Mouse (Mus musculus) left cerebral cortex, adult 8-10 months (tissue): ENCODE results near the gene Pola1. TPM values are rescaled to one million over a fixed set of nuclear protein-coding genes. Genes with fewer than 3 reads are reported as not detected.

Experiments used
- DNase-seq, 2 experiments: peaks; one replicate each; pipeline ENCODE4 v3.0.0; 2022; ENCODE audit warnings: low spot score in 2 of 2
- total RNA-seq, 4 experiments: library from RNA; stranded (reverse); gene quantifications; 2 replicates each; pipeline ENCODE4 v1.2.4; 2022

Pola1 gene
- total RNA-seq: 1 to 10 TPM; 7.5 to 8.9 (median 7.7) TPM

- peak; percentile 48 to 77 for DNase-seq
Measured at GRCm38 (mm10) chrX:93631657-93632449, at the start of gene Pola1. Gene Pola1 (minus strand): TSS chrX:93632155.

DNA sequence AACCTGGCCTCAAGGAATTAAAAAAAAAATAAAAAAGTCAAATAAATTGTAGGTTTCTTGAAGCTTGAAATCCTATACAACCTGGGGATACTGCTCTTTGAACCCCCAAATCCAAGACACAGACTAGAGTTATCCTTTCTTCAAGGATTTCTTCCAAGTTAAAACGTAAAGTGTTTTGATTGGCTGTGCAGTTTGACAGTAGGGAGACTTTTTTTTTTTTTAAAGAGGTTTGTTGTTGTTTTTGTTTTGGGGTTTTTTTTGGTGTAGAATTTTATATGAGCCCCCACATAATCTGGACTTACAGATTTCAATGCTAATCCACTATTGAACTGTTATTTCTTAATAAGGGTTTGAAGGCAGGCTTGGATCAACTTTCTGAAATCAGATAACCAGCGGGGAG is 44.3 kb upstream of the Pola1 start:
- DNase-seq: no peak

DNA sequence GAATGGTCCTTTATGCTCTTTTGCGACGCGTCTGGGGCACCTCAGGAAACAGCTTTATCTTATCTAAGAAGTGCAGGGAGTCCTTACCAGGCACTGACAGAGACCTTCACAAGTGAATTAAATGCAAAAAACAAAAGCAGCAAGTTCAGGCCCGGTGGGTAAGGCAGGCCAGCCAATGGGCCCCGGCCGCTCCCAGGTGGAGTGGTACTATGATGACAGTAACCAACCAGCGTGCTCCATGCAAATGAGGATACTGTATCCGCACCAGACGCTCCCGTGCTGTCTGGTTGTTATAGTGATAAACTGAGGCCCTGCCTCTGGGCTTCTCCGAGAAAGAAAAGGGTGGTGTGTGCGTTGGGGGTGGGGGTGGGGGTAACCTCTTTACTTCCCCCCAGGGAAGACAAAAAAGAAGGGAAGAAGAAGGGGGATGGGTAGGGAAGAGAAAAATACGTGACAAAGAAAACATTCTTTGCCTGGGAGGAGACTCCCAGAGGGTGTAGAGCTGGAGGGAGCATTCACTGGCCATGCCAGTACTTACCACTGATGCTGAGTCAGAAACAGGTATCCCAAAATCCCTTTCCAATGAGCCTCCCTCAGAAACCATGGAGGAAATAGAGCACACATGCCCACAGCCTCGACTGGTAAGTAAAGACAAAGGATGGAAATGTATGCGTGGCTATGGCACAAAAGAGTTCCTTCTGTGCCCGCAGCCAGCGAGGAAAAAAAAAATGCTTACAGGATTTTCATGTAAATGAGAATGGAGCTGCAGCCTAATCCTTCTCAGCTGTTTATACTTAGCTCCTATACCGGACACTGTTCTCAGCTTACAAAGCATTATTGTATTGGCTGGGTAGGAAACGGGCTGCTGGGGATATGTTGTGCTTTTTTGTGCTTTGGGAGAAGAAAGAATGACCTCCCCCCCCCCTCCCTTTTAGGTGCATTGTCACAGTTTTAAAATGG is 43.2 kb upstream of the Pola1 start:
- DNase-seq: peak; percentile 19 to 63

DNA sequence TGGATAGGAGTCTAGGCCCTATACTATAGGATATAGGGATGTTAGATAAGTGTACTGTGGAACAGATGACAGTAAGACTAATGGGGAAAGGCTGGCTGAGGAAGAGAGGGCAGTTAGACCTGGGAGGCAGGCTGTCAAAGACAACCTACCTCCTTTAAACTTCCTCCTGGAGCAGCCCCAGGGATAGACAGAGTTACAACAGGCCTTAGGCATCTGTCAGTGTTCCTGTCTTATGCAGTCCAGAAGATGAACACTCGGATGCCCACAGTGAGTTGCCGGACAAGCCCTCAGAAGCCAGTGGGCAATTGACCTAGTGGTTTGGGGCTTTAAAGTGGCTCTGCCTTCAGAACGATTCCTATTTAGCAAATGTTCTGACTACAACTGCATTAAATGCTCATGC is 42.5 kb upstream of the Pola1 start:
- no peak for DNase-seq

- DNase-seq: no peak
Measured at GRCm38 (mm10) chrX:93664787-93665186, 32.8 kb upstream of the Pola1 start.

DNA sequence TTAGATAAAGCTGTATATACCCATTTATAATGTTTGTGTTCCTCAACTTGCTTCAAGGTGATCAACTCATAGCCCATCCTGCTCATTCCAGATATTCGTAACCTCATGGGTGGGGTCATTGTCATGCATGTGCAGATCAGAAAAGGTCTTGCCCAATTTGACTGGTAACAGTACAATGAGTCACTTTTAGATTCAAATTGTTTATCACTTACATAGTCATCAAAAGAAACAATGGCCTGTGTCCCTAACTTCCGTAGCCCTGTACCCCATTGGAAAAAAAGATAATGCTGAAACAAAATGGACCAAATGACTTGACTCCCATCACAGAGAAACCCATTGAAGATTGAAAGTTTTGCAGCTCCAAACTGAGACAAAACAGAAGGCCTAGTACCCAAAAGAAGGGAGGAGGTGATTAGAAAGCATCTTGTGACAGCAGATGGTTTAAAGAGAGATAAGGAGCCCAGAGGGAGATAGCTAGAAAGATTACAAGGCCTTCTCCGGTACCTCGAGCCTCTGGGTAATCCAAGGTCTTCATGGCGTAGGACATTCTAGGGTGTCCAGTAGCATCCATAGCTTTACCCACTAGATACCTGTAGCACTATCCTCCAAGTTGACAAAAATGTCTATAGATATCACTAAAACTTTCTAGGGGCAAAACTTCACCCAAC is 32.1 kb upstream of the Pola1 start:
- no peak for DNase-seq

GRCm38 (mm10) chrX:93655153-93655552 is 23.2 kb upstream of the Pola1 start:
- DNase-seq: no peak

- DNase-seq: no peak
Measured at GRCm38 (mm10) chrX:93654218-93655002, 22.5 kb upstream of the Pola1 start, which contains the start of gene Pcyt1b. Gene Pcyt1b (plus strand): TSS chrX:93654863.

DNA sequence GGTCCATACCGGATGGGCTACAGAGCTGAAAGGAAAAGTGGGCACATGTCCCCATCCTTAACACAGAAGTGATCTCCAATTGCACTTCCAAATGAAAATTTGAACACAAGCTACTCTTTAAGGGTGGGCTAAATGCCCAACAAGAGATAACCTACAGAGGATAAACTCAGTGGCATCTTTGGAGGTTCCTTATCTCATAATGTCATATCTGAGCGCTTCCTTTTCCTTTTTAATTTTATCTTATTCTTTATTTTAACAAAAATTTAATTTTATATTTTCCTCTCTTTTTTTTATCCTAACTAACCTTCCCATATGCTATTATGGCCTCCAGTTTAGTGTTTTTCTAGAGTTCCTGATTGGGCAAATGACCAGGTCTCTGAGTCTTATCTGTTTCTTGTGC is 18.8 kb upstream of the Pola1 start:
- DNase-seq: no peak

DNA sequence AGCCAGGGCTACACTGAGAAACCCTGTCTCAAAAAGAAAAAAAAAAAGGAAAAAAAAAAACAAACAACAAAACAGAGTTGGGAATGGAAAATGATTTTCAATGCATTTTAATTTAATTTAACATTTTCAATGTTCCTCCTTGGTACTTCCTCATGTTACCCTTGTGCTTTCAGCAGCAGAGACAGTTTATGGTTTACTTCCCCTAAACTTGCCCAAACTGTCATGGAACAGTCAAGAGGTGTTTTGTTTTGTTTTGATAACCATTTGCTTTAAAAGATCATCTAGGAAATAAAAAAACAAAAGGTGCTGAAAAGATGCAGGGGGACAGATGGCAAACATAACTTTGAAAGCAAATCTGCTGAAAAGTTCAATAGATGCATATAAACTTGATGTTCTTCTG is 12.1 kb upstream of the Pola1 start:
- no peak for DNase-seq

DNA sequence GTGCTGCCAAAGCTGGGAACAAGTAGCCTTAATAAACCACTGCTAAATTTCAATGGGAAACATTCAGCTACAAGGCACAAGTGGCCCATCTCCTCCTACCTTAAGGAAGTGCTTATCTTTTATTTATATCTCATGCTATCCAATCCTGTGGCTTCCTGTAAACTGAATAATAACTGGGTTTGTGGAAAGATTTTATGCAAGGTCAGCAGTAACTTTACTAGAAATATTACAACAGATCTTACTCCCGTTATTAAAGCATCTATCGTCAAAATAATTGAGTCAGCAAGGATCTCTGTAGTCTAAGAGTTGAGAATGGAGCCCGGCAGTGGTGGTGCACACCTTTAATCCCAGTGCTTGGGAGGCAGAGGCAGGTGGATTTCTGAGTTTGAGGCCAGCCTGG is 11.6 kb upstream of the Pola1 start:
- DNase-seq: no peak

- DNase-seq: no peak
Measured at GRCm38 (mm10) chrX:93634861-93635375, 3.0 kb upstream of the Pola1 start.

DNA sequence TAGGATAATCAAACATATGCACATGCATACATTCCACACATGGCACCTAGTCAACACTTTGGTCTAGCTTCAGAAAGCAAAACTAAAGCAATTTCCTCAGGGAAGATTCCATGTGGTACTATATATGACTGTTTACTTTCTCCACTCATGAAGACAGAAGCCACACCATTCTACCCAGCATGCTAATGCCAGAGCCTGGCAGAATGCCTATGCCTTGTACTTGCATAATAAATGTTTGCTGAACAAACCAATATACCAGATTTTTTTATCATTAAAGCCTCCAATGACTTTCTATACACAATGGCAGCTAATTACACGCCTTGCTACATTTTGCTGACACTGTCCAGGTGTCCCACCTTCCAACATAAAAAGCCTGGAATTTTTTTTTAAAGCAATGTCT is 1.7 kb downstream of the Pola1 start:
- no peak for DNase-seq

GRCm38 (mm10) chrX:93602214-93602613 is 29.7 kb downstream of the Pola1 start:
- no peak for DNase-seq

DNA sequence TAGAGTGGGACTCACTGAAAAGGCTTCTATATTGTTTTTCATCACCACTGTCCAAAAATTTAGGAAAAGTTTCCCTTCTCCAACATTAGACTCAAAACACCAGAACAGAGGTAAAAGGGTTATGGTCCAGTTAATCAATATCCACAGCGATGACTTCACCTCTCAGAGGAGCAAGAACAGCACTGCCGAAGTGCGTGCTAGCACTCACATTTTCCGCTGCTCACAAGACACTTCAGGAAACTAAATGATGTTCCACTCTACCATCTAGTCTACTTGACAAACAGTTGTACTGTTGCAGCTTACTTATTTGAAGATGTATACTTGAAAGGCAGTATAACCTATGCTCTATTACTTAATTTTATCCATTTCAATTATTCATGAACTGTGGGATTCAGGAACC is 37.7 kb downstream of the Pola1 start:
- DNase-seq: no peak

- DNase-seq: no peak
Measured at GRCm38 (mm10) chrX:93580931-93581330, 51.0 kb downstream of the Pola1 start.

- no peak for DNase-seq
Measured at GRCm38 (mm10) chrX:93557171-93557570, 74.8 kb downstream of the Pola1 start.

- no peak for DNase-seq
Measured at GRCm38 (mm10) chrX:93539779-93540178, 92.2 kb downstream of the Pola1 start.

DNA sequence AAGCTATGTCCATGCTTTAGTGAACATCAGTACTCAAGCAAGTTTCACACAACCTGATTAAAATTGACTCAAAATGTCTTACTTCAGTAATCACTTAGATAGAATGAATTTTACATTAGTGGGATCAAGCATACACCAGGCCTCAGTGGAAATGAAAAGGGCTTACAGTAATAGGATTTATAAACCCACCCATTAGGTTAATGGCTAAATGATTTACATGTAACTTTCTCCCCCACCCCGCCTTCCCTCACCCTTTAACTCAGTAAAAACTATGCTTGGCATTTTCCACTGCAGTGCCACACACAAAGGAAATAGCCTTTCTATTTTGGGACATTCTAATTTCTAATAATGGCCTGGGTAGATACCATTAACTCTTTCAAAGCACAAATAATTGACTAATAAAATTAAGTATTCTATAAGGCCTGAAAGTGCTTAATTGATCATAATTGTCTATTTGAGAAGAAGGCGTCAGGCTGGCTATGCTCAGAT is 129.0 kb downstream of the Pola1 start:
- DNase-seq: no peak

DNA sequence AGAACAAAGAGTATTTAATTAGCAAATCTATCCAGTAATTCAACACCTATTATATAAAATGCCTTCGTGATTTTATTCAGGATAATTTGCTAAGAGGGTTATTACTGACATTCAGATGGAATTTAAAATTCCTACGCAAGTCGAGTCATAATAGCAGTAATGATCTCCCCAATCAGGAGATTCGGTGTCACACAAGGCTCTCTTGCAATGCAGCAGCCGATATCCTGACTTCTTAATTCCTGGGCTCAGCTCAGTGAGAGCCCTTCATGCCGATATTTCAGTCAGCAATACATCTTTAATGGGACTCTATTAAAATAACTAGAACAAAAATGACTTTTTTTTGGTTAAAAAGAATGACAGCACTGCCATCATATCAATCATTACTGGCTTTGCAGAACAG is 134.4 kb downstream of the Pola1 start:
- DNase-seq: no peak

- no peak for DNase-seq
Measured at GRCm38 (mm10) chrX:93465711-93466110, 166.2 kb downstream of the Pola1 start.
